ENCODE assay signal across 15 mouse cellular contexts in genomic region chr4:98221566-98221965, GRCm38 (mm10).
A peak's percentile ranks its signal among the peaks of the same experiment; 100 is the strongest.
DNase-seq lines count a peak whose midpoint lies in the region; ATAC-seq and TF ChIP-seq lines count a peak whose summit lies in the region.
"Had no signal": no experiment of that assay in that cellular context is flagged by ENCODE, and none has a peak within 500 bp of the region (broad histone marks: within the 10 kb centered on the region; RNA-seq: fewer than 3 reads in every experiment).

No protein-coding gene starts in this region.

- H3K27me3 ChIP-seq in heart, embryonic 16.5 days (ENCODE audit: control insufficient read depth, insufficient read depth, low read length): no peaks in the 10 kb centered on the region
- no peaks in the 10 kb centered on the region for H3K27me3 ChIP-seq in lung, embryonic 14.5 days (ENCODE audit: insufficient read depth, low read length)
- H3K27me3 ChIP-seq in limb, embryonic 12.5 days: no peaks in the 10 kb centered on the region
- no peaks in the 10 kb centered on the region for H3K27me3 ChIP-seq in stomach, postnatal 0 days (ENCODE audit: control insufficient read depth, insufficient read depth, low read length)
- H3K27me3 ChIP-seq: forebrain, embryonic 15.5 days; neural tube, embryonic 13.5 days had no signal

- no peak overlapping the region for H3K4me2 ChIP-seq in heart, embryonic 16.5 days (ENCODE audit: low read depth, low read length)
- no peak overlapping the region for H3K4me2 ChIP-seq in lung, embryonic 14.5 days
- no peak overlapping the region for H3K4me2 ChIP-seq in limb, embryonic 12.5 days
- H3K4me2 ChIP-seq in stomach, postnatal 0 days (replicated peaks; ENCODE audit: low read depth): no peak overlapping the region
- H3K4me2 ChIP-seq: forebrain, embryonic 15.5 days; neural tube, embryonic 13.5 days had no signal

- ATAC-seq in heart, embryonic 16.5 days (replicated peaks; ENCODE audit: extremely low read depth, insufficient read depth, low FRiP score): peak; percentile 49; the same call in 1 of the 2 replicates
- ATAC-seq in lung, embryonic 14.5 days (ENCODE audit: insufficient read depth): peak; percentile 93
- ATAC-seq in limb, embryonic 12.5 days (ENCODE audit: insufficient number of reproducible peaks, insufficient read depth, low FRiP score, low TSS enrichment, low read depth): no peak
- peak; percentile 56; the same call in 1 of the 2 replicates for ATAC-seq in stomach, postnatal 0 days (ENCODE audit: low FRiP score, low TSS enrichment)
- ATAC-seq: CD4-positive, CD25-positive, alpha-beta regulatory T cell, adult 4 months; forebrain, embryonic 15.5 days; hindbrain, embryonic 16.5 days had no signal

- no peaks in the 10 kb centered on the region for H3K36me3 ChIP-seq in heart, embryonic 16.5 days (ENCODE audit: control insufficient read depth, insufficient read depth)
- H3K36me3 ChIP-seq in lung, embryonic 14.5 days (ENCODE audit: insufficient read depth): no peaks in the 10 kb centered on the region
- H3K36me3 ChIP-seq in limb, embryonic 12.5 days: no peaks in the 10 kb centered on the region
- no peaks in the 10 kb centered on the region for H3K36me3 ChIP-seq in stomach, postnatal 0 days (ENCODE audit: control insufficient read depth, insufficient read depth, low read length)
- H3K36me3 ChIP-seq: forebrain, embryonic 15.5 days; neural tube, embryonic 13.5 days had no signal

- H3K9me3 ChIP-seq in heart, embryonic 16.5 days (replicated peaks; ENCODE audit: control insufficient read depth, low read length): no peaks in the 10 kb centered on the region; the same call in 1 of the 2 replicates
- H3K9me3 ChIP-seq in lung, embryonic 14.5 days (ENCODE audit: low read depth, low read length): no peaks in the 10 kb centered on the region
- peaks cover 4% of the 10 kb centered on the region; the same call in 1 of the 2 replicates for H3K9me3 ChIP-seq in limb, embryonic 12.5 days
- H3K9me3 ChIP-seq in stomach, postnatal 0 days (ENCODE audit: control insufficient read depth, low read length): no peaks in the 10 kb centered on the region
- H3K9me3 ChIP-seq: forebrain, embryonic 15.5 days; neural tube, embryonic 13.5 days had no signal

- H3K4me1 ChIP-seq in heart, embryonic 16.5 days (ENCODE audit: control insufficient read depth, insufficient read depth, low read length): no peaks in the 10 kb centered on the region
- H3K4me1 ChIP-seq in lung, embryonic 14.5 days (ENCODE audit: insufficient read depth): no peaks in the 10 kb centered on the region
- H3K4me1 ChIP-seq in limb, embryonic 12.5 days (replicated peaks): peaks cover 26% of the 10 kb centered on the region
- no peaks in the 10 kb centered on the region for H3K4me1 ChIP-seq in stomach, postnatal 0 days (replicated peaks; ENCODE audit: control insufficient read depth, insufficient read depth)

- H3K9ac ChIP-seq in heart, embryonic 16.5 days (ENCODE audit: low read length): no peak overlapping the region
- H3K9ac ChIP-seq in lung, embryonic 14.5 days: no peak overlapping the region
- no peak overlapping the region for H3K9ac ChIP-seq in limb, embryonic 12.5 days (replicated peaks)
- no peak overlapping the region for H3K9ac ChIP-seq in stomach, postnatal 0 days (ENCODE audit: low read length)
- H3K9ac ChIP-seq: forebrain, embryonic 15.5 days; neural tube, embryonic 13.5 days had no signal

- no peak for TF ChIP-seq CTCF in lung, embryonic 14.5 days (IDR thresholded peaks at IDR 0.05; ENCODE audit: low read depth)
- no peak for TF ChIP-seq CTCF in stomach, postnatal 0 days (IDR thresholded peaks at IDR 0.05; ENCODE audit: low read depth)

- intact Hi-C loops in left cerebral cortex, postnatal 10 days (cut with DNase I): no loop called here

- H3K27ac ChIP-seq in heart, embryonic 16.5 days (ENCODE audit: low read length): peak overlapping the region; percentile 50; the same call in 1 of the 2 replicates
- no peak overlapping the region for H3K27ac ChIP-seq in lung, embryonic 14.5 days (ENCODE audit: low read depth)
- H3K27ac ChIP-seq in limb, embryonic 12.5 days: 0 out of 2 replicates have a peak overlapping the region, but pooled peaks have one; percentile 86
- no peak overlapping the region for H3K27ac ChIP-seq in stomach, postnatal 0 days (replicated peaks)
- H3K27ac ChIP-seq: forebrain, embryonic 15.5 days; neural tube, embryonic 13.5 days had no signal

- TF ChIP-seq EP300 in stomach, postnatal 0 days (optimal IDR thresholded peaks at IDR 0.05): no peak

- H3K4me3 ChIP-seq in heart, embryonic 16.5 days (ENCODE audit: low read length): no peak overlapping the region
- H3K4me3 ChIP-seq in lung, embryonic 14.5 days (ENCODE audit: low read depth, low read length): no peak overlapping the region
- H3K4me3 ChIP-seq in limb, embryonic 12.5 days (replicated peaks): no peak overlapping the region
- no peak overlapping the region for H3K4me3 ChIP-seq in stomach, postnatal 0 days (ENCODE audit: low read depth, low read length)
- H3K4me3 ChIP-seq: forebrain, embryonic 15.5 days; neural tube, embryonic 13.5 days had no signal

- DNase-seq in heart, postnatal 4 days: no peak
- DNase-seq in lung, embryonic 14.5 days: peak; percentile 93
- DNase-seq in lung, postnatal 4 days: no peak
- DNase-seq in stomach, postnatal 0 days (ENCODE audit: low spot score): no peak
- DNase-seq in left cerebral cortex, postnatal 10 days (ENCODE audit: extremely low spot score in 1 of 2, low spot score in 2 of 2): no peak
- DNase-seq: adrenal gland, postnatal 36 days; cerebellum, adult 9-10 months; left cerebral cortex, postnatal 4 days; thymus, adult 2 months had no signal

- 55% methylated on average over 4 of the region's 4 CpGs for WGBS in heart, embryonic 16.5 days
- 30% methylated on average over 4 of the region's 4 CpGs for WGBS in lung, embryonic 14.5 days
- WGBS in limb, embryonic 12.5 days: 81% methylated on average over 4 of the region's 4 CpGs
- WGBS in stomach, postnatal 0 days: 51% methylated on average over 4 of the region's 4 CpGs

Comparison
In these comparisons a context has a peak if more than half of its experiments do, and no peak if none do; other contexts are left out.
1. H3K27ac ChIP-seq: peak in heart, embryonic 16.5 days (single experiment) and limb, embryonic 12.5 days (single experiment); none in lung, embryonic 14.5 days (single experiment) and stomach, postnatal 0 days (single experiment).